Comparison of ENCODE assay signal across 25 mouse cellular contexts in the genomic region with DNA sequence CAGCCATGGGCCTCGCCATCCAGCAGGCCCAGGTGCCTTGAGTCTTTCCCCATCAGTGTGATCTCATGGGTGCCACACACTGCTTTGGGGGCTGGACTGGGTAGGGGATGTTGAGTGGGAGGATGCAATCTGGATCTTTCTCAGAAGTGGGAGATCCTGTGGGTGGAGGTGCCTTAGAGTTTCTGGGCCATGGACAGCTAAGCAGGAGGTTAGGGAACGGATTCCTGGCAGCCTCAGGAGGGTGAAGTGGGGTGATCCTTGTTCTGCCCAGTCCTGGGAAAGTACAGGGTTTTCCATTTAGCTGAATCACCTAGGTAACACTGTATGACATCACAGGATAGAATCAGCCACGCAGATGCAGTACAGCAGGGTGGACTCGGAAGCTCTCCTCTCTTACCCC. TPM values are rescaled to one million over a fixed set of nuclear protein-coding genes. Genes with fewer than 3 reads are reported as not detected.
DNase-seq lines count a peak whose midpoint lies in the region; ATAC-seq and TF ChIP-seq lines count a peak whose summit lies in the region.
"Had no signal": no experiment of that assay in that cellular context is flagged by ENCODE, and none has a peak within 500 bp of the region (broad histone marks: within the 10 kb centered on the region; RNA-seq: fewer than 3 reads in every experiment).

No protein-coding gene starts in this region.

- H3K4me3 ChIP-seq in forebrain, embryonic 10.5 days: no peak overlapping the region
- no peak overlapping the region for H3K4me3 ChIP-seq in forebrain, embryonic 15.5 days
- no peak overlapping the region for H3K4me3 ChIP-seq in midbrain, postnatal 0 days (ENCODE audit: low read depth, low read length)
- no peak overlapping the region for H3K4me3 ChIP-seq in midbrain, embryonic 14.5 days (replicated peaks; ENCODE audit: low read depth, low read length)
- H3K4me3 ChIP-seq: embryonic facial prominence, embryonic 10.5 days; heart, embryonic 15.5 days; limb, embryonic 15.5 days; liver, embryonic 15.5 days; midbrain, embryonic 12.5 days; myocyte had no signal

- H3K4me1 ChIP-seq in forebrain, embryonic 10.5 days: peaks cover 74% of the 10 kb centered on the region
- H3K4me1 ChIP-seq in forebrain, embryonic 15.5 days: peaks cover 66% of the 10 kb centered on the region
- no peaks in the 10 kb centered on the region for H3K4me1 ChIP-seq in midbrain, postnatal 0 days (ENCODE audit: insufficient read depth, low read length)
- peaks cover 16% of the 10 kb centered on the region for H3K4me1 ChIP-seq in midbrain, embryonic 14.5 days (ENCODE audit: control insufficient read depth, insufficient read depth, low read length)
- H3K4me1 ChIP-seq: heart, embryonic 15.5 days; liver, embryonic 15.5 days had no signal

- H3K27ac ChIP-seq in forebrain, embryonic 10.5 days: peak overlapping the region; percentile 44; the same call in 1 of the 2 replicates
- no peak overlapping the region for H3K27ac ChIP-seq in forebrain, embryonic 15.5 days (replicated peaks)
- no peak overlapping the region for H3K27ac ChIP-seq in midbrain, postnatal 0 days (ENCODE audit: low read depth, low read length)
- no peak overlapping the region for H3K27ac ChIP-seq in midbrain, embryonic 14.5 days (replicated peaks; ENCODE audit: low read depth, low read length)
- H3K27ac ChIP-seq: embryonic facial prominence, embryonic 10.5 days; heart, embryonic 15.5 days; limb, embryonic 15.5 days; liver, embryonic 15.5 days; midbrain, embryonic 12.5 days had no signal

- no peak overlapping the region for H3K4me2 ChIP-seq in forebrain, embryonic 15.5 days (replicated peaks)
- no peak overlapping the region for H3K4me2 ChIP-seq in midbrain, postnatal 0 days (ENCODE audit: low read depth, low read length, poor library complexity, severe bottlenecking)
- no peak overlapping the region for H3K4me2 ChIP-seq in midbrain, embryonic 14.5 days (ENCODE audit: low read length)
- H3K4me2 ChIP-seq: heart, embryonic 15.5 days; limb, embryonic 15.5 days; liver, embryonic 15.5 days; midbrain, embryonic 12.5 days had no signal

- no peaks in the 10 kb centered on the region for H3K9me3 ChIP-seq in forebrain, embryonic 10.5 days
- H3K9me3 ChIP-seq in forebrain, embryonic 15.5 days: no peaks in the 10 kb centered on the region
- no peaks in the 10 kb centered on the region for H3K9me3 ChIP-seq in midbrain, postnatal 0 days (ENCODE audit: low read length)
- H3K9me3 ChIP-seq in midbrain, embryonic 14.5 days (ENCODE audit: control insufficient read depth, low read length): no peaks in the 10 kb centered on the region
- H3K9me3 ChIP-seq: embryonic facial prominence, embryonic 10.5 days; heart, embryonic 15.5 days; limb, embryonic 15.5 days; liver, embryonic 15.5 days; midbrain, embryonic 12.5 days had no signal

- WGBS in forebrain, embryonic 10.5 days: 77% methylated on average over 4 of the region's 4 CpGs
- WGBS in forebrain, embryonic 15.5 days: 56% methylated on average over 4 of the region's 4 CpGs
- WGBS in midbrain, postnatal 0 days: 54% methylated on average over 4 of the region's 4 CpGs
- WGBS in midbrain, embryonic 14.5 days: 72% methylated on average over 4 of the region's 4 CpGs

- no peak for ATAC-seq in forebrain, embryonic 15.5 days (replicated peaks)
- ATAC-seq in midbrain, postnatal 0 days (ENCODE audit: low FRiP score): peak; percentile 67; the same call in 1 of the 2 replicates
- ATAC-seq in midbrain, embryonic 14.5 days (ENCODE audit: low FRiP score, low TSS enrichment): no peak
- ATAC-seq: CD4-positive, CD25-positive, alpha-beta regulatory T cell, adult 4 months; Patski had no signal

- no peak overlapping the region for H3K9ac ChIP-seq in forebrain, embryonic 15.5 days (replicated peaks)
- no peak overlapping the region for H3K9ac ChIP-seq in midbrain, postnatal 0 days (replicated peaks; ENCODE audit: low read length, poor library complexity, severe bottlenecking)
- H3K9ac ChIP-seq in midbrain, embryonic 14.5 days (replicated peaks; ENCODE audit: low read length): no peak overlapping the region
- H3K9ac ChIP-seq: heart, embryonic 15.5 days; limb, embryonic 15.5 days; liver, embryonic 15.5 days; midbrain, embryonic 12.5 days had no signal

- H3K36me3 ChIP-seq in forebrain, embryonic 10.5 days (replicated peaks): no peaks in the 10 kb centered on the region
- H3K36me3 ChIP-seq in forebrain, embryonic 15.5 days: no peaks in the 10 kb centered on the region
- H3K36me3 ChIP-seq in midbrain, postnatal 0 days (ENCODE audit: insufficient read depth, low read length): no peaks in the 10 kb centered on the region
- H3K36me3 ChIP-seq in midbrain, embryonic 14.5 days (ENCODE audit: control insufficient read depth, insufficient read depth, low read length): no peaks in the 10 kb centered on the region
- H3K36me3 ChIP-seq: embryonic facial prominence, embryonic 10.5 days; heart, embryonic 15.5 days; limb, embryonic 15.5 days; liver, embryonic 15.5 days; midbrain, embryonic 12.5 days had no signal

- H3K27me3 ChIP-seq in forebrain, embryonic 10.5 days (ENCODE audit: poor library complexity, severe bottlenecking): peaks cover 25% of the 10 kb centered on the region
- H3K27me3 ChIP-seq in forebrain, embryonic 15.5 days: no peaks in the 10 kb centered on the region
- peaks cover 5% of the 10 kb centered on the region; the same call in 1 of the 2 replicates for H3K27me3 ChIP-seq in midbrain, postnatal 0 days (ENCODE audit: insufficient read depth, low read length)
- H3K27me3 ChIP-seq in midbrain, embryonic 14.5 days (ENCODE audit: control insufficient read depth, insufficient read depth, low read length): no peaks in the 10 kb centered on the region
- H3K27me3 ChIP-seq: limb, embryonic 15.5 days; Patski had no signal

- no peak for TF ChIP-seq CTCF in midbrain, postnatal 0 days (IDR thresholded peaks at IDR 0.05)

- DNase-seq in forebrain, embryonic 10.5 days (ENCODE audit: extremely low spot score, low spot score): no peak
- DNase-seq in layer of hippocampus, adult 11-12 months (ENCODE audit: low spot score): peak; percentile 53
- no peak for DNase-seq in layer of hippocampus, adult 9-10 months (ENCODE audit: low spot score)
- no peak for DNase-seq in midbrain, postnatal 0 days (ENCODE audit: low spot score)
- no peak for DNase-seq in midbrain, embryonic 14.5 days
- peak; percentile 52 to 58 for DNase-seq in layer of hippocampus, postnatal 36 days
- no peak for DNase-seq in lung, postnatal 4 days
- DNase-seq: adrenal gland, adult 8-10 months; cerebellum, adult 9-10 months; gastrocnemius, postnatal 14 days; heart, postnatal 4 days; kidney, adult 18-20 months; kidney, postnatal 10 days had no signal

RNA-seq across cellular contexts. Expression of a gene that starts 16.6 kb away (rescaled TPM):
- 0.36 and 0.90 TPM in 2 replicates for polyA plus RNA-seq in forebrain, embryonic 10.5 days (2016; fragmentation: Nextera tagmentation; extraction: Ambion mirVana)
- 0.93 and 1.1 TPM in 2 replicates for polyA plus RNA-seq in forebrain, embryonic 15.5 days (2015; fragmentation: Nextera tagmentation; extraction: Ambion mirVana)
- total RNA-seq in midbrain, postnatal 0 days (2014; rRNA removed): 0.24 and 0.27 TPM in 2 replicates
- 1.1 and 1.4 TPM in 2 replicates for polyA plus RNA-seq in midbrain, postnatal 0 days (2015; fragmentation: Nextera tagmentation; extraction: Ambion mirVana)
- 0.09 and 0.54 TPM in 2 replicates for polyA plus RNA-seq in midbrain, embryonic 14.5 days (2014; fragmentation: Nextera tagmentation; extraction: Ambion mirVana)
- total RNA-seq in layer of hippocampus, postnatal 36 days (2021): under 1 TPM; 0.30 to 0.73 TPM
- total RNA-seq: common myeloid progenitor, adult 5-6 weeks; gastrocnemius, postnatal 14 days; heart, postnatal 4 days; neutrophil, adult 5-6 weeks had no signal
- polyA plus RNA-seq: CD4-positive, CD25-positive, alpha-beta regulatory T cell, adult 4 months; heart, embryonic 15.5 days; limb, embryonic 15.5 days; liver, embryonic 15.5 days; myocyte; small intestine, adult 2 months had no signal

RNA-seq across cellular contexts. Expression of a gene that starts 38.4 kb away (rescaled TPM):
- 33.0 and 37.1 TPM in 2 replicates for polyA plus RNA-seq in forebrain, embryonic 10.5 days (2016; fragmentation: Nextera tagmentation; extraction: Ambion mirVana)
- polyA plus RNA-seq in forebrain, embryonic 15.5 days (2015; fragmentation: Nextera tagmentation; extraction: Ambion mirVana): 8.7 and 10.8 TPM in 2 replicates
- total RNA-seq in midbrain, postnatal 0 days (2014; rRNA removed): 19.6 and 20.8 TPM in 2 replicates
- polyA plus RNA-seq in midbrain, postnatal 0 days (2015; fragmentation: Nextera tagmentation; extraction: Ambion mirVana): 8.8 and 9.2 TPM in 2 replicates
- 2.3 and 10.1 TPM in 2 replicates for polyA plus RNA-seq in midbrain, embryonic 14.5 days (2014; fragmentation: Nextera tagmentation; extraction: Ambion mirVana)
- 10 to 100 TPM; 11.4 to 13.3 TPM for total RNA-seq in layer of hippocampus, postnatal 36 days (2021)
- total RNA-seq: common myeloid progenitor, adult 5-6 weeks; neutrophil, adult 5-6 weeks had no signal

Comparison
In these comparisons a context has a peak if more than half of its experiments do, and no peak if none do; other contexts are left out.
1. DNase-seq: peak in layer of hippocampus, adult 11-12 months (single experiment) and layer of hippocampus, postnatal 36 days (2 of 2); none in forebrain, embryonic 10.5 days (single experiment), layer of hippocampus, adult 9-10 months (single experiment), midbrain, postnatal 0 days (single experiment), midbrain, embryonic 14.5 days (single experiment) and lung, postnatal 4 days (0 of 2).